Mouse (Mus musculus): Measurements from ENCODE around the gene Hist1h4d. TPM values are rescaled to one million over a fixed set of nuclear protein-coding genes. Genes with fewer than 3 reads are reported as not detected.

The Hist1h4d gene
- polyA plus RNA-seq (2017; shearing (Covaris generic)), result 19.6 TPM

GRCm38 (mm10) chr13:23581408-23582218 is at the start of gene Hist1h4d:
TSS of gene Hist1h4d (plus strand) at chr13:23581598.

DNA sequence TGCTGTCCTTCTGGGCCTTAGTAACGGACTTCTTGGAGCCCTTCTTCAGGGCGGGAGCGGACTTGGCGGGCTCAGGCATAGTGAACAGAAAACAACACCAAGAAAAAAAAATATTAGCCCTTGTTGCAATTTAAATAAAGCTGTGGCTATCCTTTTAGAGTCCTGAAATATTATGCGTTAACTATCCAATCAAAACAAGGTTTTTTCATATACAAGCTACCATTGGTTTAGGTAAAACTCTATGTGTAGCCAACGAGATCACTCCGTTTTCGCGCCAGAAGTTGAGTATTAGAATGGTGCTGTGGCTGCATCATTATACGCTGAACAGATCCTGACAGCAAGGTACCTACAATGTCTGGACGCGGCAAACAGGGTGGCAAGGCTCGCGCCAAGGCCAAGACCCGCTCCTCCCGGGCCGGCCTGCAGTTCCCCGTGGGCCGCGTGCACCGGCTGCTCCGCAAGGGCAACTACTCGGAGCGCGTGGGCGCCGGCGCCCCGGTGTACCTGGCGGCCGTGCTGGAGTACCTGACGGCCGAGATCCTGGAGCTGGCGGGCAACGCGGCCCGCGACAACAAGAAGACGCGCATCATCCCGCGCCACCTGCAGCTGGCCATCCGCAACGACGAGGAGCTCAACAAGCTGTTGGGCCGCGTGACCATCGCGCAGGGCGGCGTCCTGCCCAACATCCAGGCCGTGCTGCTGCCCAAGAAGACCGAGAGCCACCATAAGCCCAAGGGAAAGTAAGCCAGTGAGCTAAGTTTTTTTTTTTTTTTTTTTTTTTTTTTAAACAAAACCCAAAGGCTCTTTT is 47.6 kb upstream of the Hist1h4d start, which contains the start of gene Hist1h2af:
Hist1h2af (plus strand) TSS at position 347 of the 808 bp plus-strand sequence.

GRCm38 (mm10) chr13:23535137-23536075 is 46.0 kb upstream of the Hist1h4d start, which contains the start of gene Hist1h3g:
TSS of gene Hist1h3g (plus strand) at chr13:23535422.

DNA sequence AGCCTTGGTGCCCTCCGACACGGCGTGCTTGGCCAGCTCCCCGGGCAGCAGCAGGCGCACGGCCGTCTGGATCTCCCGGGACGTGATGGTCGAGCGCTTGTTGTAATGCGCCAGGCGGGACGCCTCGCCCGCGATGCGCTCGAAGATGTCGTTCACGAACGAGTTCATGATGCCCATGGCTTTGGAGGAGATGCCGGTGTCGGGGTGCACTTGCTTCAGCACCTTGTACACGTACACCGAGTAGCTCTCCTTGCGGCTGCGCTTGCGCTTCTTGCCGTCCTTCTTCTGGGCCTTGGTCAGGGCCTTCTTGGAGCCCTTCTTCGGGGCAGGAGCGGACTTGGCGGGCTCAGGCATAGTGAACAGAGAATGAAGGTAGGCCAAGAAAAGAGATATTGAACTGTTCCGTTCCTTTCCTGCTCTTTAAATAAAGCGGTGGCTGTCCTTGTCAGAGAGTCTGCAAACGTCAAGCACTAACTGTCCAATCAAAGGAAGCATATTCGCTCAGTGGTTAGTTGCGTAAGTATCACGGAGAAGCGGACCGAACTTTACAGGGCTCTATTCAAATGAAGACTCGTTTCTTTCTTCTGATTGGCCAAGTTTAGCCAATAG is 38.3 kb upstream of the Hist1h4d start, which contains the start of gene Hist1h2bh:
Hist1h2bh (minus strand) TSS at position 394 of the 609 bp plus-strand sequence.

DNA sequence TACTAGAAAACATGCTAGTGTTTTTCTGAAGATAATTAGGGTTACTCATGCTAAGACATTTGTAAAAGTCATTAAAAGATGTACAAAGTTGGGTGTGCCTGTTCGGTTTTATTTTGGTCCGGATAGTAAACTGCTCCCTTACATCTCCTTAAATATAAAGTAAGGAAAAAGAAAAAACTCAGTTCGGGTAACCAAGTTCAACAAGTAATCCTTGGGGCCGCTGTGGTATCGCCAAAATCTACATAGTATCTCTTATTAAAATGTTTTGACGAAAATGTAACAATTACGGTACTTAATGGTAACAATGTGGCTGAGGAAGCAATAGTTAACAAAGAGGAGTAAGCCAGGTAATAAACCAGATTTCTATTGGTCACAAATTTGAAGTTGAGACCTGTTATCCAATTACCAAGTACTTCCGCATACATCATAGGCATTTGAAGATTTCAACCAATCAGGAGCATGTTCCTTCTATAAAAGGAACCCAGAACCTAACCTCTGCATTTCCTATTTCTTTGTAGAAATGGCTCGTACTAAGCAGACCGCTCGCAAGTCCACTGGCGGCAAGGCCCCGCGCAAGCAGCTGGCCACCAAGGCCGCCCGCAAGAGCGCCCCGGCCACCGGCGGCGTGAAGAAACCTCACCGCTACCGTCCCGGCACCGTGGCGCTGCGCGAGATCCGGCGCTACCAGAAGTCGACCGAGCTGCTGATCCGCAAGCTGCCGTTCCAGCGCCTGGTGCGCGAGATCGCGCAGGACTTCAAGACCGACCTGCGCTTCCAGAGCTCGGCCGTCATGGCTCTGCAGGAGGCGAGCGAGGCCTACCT is 37.2 kb upstream of the Hist1h4d start, which contains the start of gene Hist1h3f:
Hist1h3f (plus strand) TSS at position 88 of the 822 bp plus-strand sequence.

GRCm38 (mm10) chr13:23551146-23551834 is 30.1 kb upstream of the Hist1h4d start, which contains the start of gene Hist1h4f:
TSS of gene Hist1h4f (minus strand) at chr13:23551648.

GRCm38 (mm10) chr13:23552962-23553361 is 28.4 kb upstream of the Hist1h4d start, which contains the start of gene Hist1h1d:
TSS of gene Hist1h1d (plus strand) at chr13:23553262.

DNA sequence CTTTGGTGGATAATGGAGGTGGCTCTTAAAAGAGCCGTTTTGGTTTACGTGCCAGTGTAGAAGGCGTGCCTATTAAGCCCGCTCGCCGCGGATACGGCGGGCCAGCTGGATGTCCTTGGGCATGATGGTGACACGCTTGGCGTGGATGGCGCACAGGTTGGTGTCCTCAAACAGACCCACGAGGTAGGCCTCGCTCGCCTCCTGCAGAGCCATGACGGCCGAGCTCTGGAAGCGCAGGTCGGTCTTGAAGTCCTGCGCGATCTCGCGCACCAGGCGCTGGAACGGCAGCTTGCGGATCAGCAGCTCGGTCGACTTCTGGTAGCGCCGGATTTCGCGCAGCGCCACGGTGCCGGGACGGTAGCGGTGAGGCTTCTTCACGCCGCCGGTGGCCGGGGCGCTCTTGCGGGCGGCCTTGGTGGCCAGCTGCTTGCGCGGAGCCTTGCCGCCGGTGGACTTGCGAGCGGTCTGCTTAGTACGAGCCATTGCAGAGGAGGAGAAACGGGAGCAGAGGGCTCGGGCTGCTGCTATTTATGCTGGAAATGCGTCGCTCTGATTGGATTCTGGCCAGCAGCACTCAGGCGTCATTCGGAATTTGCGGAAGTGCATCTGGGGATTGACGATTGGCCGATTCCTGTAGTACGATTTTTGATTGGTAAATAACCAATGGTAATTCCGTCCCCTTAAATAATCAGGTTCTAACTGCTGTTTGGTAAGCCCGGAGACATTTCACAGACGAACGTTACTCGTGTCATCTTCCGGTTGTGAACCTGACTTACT is 19.3 kb upstream of the Hist1h4d start, which contains the start of gene Hist1h3e:
Hist1h3e (minus strand) TSS at position 487 of the 777 bp plus-strand sequence.

GRCm38 (mm10) chr13:23571022-23571503 is 10.3 kb upstream of the Hist1h4d start, which contains the start of the genes Hist1h2ae and Hist1h2bg:
TSS of gene Hist1h2ae (minus strand) at chr13:23571220.
TSS of gene Hist1h2bg (plus strand) at chr13:23571396.

GRCm38 (mm10) chr13:23573898-23574524 is 7.4 kb upstream of the Hist1h4d start, which contains the start of the genes Hist1h2bf and Hist1h2ad:
TSS of gene Hist1h2bf (minus strand) at chr13:23574196.
TSS of gene Hist1h2ad (plus strand) at chr13:23574381.

GRCm38 (mm10) chr13:23575271-23575851 is 6.0 kb upstream of the Hist1h4d start, which contains the start of gene Hist1h3d:
TSS of gene Hist1h3d (plus strand) at chr13:23575763.

DNA sequence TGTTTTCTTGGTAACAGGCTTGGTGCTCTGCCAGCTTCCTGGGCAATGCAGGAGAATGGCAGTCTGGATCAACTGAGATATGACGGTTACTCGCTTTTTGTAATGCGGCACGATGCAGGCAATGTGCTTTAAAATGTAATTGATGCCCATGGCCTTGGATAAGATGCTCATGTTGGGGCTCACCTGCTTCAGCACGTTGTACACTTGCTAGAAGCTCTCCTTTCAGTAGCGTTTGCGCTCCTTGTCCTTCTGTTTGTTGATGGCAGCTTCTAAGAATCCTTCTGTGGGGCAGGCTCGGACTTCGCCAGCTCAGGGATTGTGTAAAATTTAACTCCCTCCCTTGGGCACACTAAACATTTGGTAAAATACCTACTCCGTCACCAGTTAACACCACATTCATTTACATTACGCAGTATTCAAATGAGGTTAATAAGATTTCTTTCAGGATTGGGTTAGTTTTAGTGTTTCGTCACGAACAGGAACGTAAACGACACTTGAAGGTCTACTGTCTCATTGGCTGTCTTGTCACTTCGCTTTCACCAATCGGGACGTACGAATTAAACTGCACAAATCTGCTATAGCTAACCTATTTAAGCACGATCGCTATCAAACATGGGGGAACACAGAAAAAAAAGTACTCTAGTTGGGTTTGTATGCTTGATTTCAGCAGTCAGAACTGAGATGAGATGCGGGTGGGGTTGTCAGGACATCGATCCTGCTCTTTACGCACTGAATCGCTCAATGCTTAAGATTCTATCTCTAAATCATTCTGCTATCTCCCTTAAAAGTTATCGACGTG is 39.5 kb downstream of the Hist1h4d start, which contains the start of gene Hist1h2be:
Hist1h2be (minus strand) TSS at position 392 of the 799 bp plus-strand sequence.

GRCm38 (mm10) chr13:23622175-23622671 is 40.8 kb downstream of the Hist1h4d start, which contains the start of gene Hist1h1e:
TSS of gene Hist1h1e (minus strand) at chr13:23622558.

Measured in naive thymus-derived CD4-positive, alpha-beta T cell, adult 5 months (primary cell).